In genomic region chr2:26449121-26450060, GRCm38 (mm10) we compare ENCODE assay signal across 8 mouse cellular contexts. TPM values are rescaled to one million over a fixed set of nuclear protein-coding genes. Genes with fewer than 3 reads are reported as not detected.
DNase-seq lines count a peak whose midpoint lies in the region; ATAC-seq and TF ChIP-seq lines count a peak whose summit lies in the region.

No protein-coding gene starts in this region.

- peak; percentile 91 for TF ChIP-seq CTCF in cortical plate, adult 2 months (IDR thresholded peaks at IDR 0.05; ENCODE audit: extremely low read depth, insufficient read depth, low read length)
- peak; percentile 30; the same call in 1 of the 2 replicates for TF ChIP-seq CTCF in thymus, adult 2 months (IDR thresholded peaks at IDR 0.05; ENCODE audit: borderline replicate concordance, control insufficient read depth, extremely low read depth, insufficient read depth, low read length, poor library complexity)

- H3K36me3 ChIP-seq in heart, embryonic 10.5 days: no peaks in the 10 kb centered on the region; the same call in 1 of the 2 replicates
- H3K36me3 ChIP-seq in hindbrain, embryonic 15.5 days: no peaks in the 10 kb centered on the region
- H3K36me3 ChIP-seq in neural tube, embryonic 13.5 days: no peaks in the 10 kb centered on the region
- H3K36me3 ChIP-seq in thymus, adult 2 months (ENCODE audit: control insufficient read depth, insufficient read depth, low read length): no peaks in the 10 kb centered on the region

- H3K4me3 ChIP-seq in heart, embryonic 10.5 days: no peak overlapping the region
- no peak overlapping the region for H3K4me3 ChIP-seq in cortical plate, adult 2 months (ENCODE audit: insufficient read depth, low read length)
- H3K4me3 ChIP-seq in hindbrain, embryonic 15.5 days: no peak overlapping the region
- H3K4me3 ChIP-seq in neural tube, embryonic 13.5 days: no peak overlapping the region
- no peak overlapping the region for H3K4me3 ChIP-seq in thymus, adult 2 months (ENCODE audit: control insufficient read depth, insufficient read depth, low read length)

- H3K9ac ChIP-seq in hindbrain, embryonic 15.5 days: no peak overlapping the region
- peak overlapping the region; percentile 46; the same call in 1 of the 2 replicates for H3K9ac ChIP-seq in neural tube, embryonic 13.5 days

- H3K9me3 ChIP-seq in heart, embryonic 10.5 days: no peaks in the 10 kb centered on the region
- no peaks in the 10 kb centered on the region for H3K9me3 ChIP-seq in hindbrain, embryonic 15.5 days
- H3K9me3 ChIP-seq in neural tube, embryonic 13.5 days: no peaks in the 10 kb centered on the region

- intact Hi-C loops in left cerebral cortex, postnatal 4 days (cut with DNase I): loop anchor here (5.0 kb wide), 2 partner anchors 113 to 188 kb away; no protein-coding TSS in a partner anchor

- 22% methylated on average over 5 of the region's 5 CpGs for WGBS in heart, embryonic 10.5 days
- WGBS in hindbrain, embryonic 15.5 days: 21% methylated on average over 5 of the region's 5 CpGs
- WGBS in neural tube, embryonic 13.5 days: 21% methylated on average over 5 of the region's 5 CpGs
- 23% methylated on average over 5 of the region's 5 CpGs for WGBS in thymus, adult 2 months

- peak; percentile 94 for DNase-seq in heart, adult 11 months
- no peak for DNase-seq in heart, embryonic 10.5 days (ENCODE audit: low spot score)
- peak; percentile 73 for DNase-seq in adipocyte (ENCODE audit: low spot score)
- peak; percentile 91 for DNase-seq in left cerebral cortex, postnatal 4 days
- peak; percentile 80 for DNase-seq in thymus, adult 2 months

- ATAC-seq in hindbrain, embryonic 15.5 days (ENCODE audit: low FRiP score, low read depth): no peak
- no peak for ATAC-seq in neural tube, embryonic 13.5 days (ENCODE audit: low read depth)

- no peaks in the 10 kb centered on the region for H3K27me3 ChIP-seq in heart, embryonic 10.5 days (ENCODE audit: insufficient read depth, poor library complexity, severe bottlenecking)
- no peaks in the 10 kb centered on the region for H3K27me3 ChIP-seq in hindbrain, embryonic 15.5 days
- H3K27me3 ChIP-seq in neural tube, embryonic 13.5 days: no peaks in the 10 kb centered on the region
- no peaks in the 10 kb centered on the region for H3K27me3 ChIP-seq in thymus, adult 2 months (ENCODE audit: control insufficient read depth, insufficient read depth, low read length)

- no peak overlapping the region for H3K27ac ChIP-seq in heart, embryonic 10.5 days
- no peak overlapping the region for H3K27ac ChIP-seq in cortical plate, adult 2 months (ENCODE audit: insufficient read depth, low read length)
- H3K27ac ChIP-seq in hindbrain, embryonic 15.5 days (replicated peaks): 0 out of 2 replicates have a peak overlapping the region, but pooled peaks have one; percentile 18
- no peak overlapping the region for H3K27ac ChIP-seq in neural tube, embryonic 13.5 days (replicated peaks)
- no peak overlapping the region for H3K27ac ChIP-seq in thymus, adult 2 months (ENCODE audit: control insufficient read depth, insufficient read depth, low read length)

- peaks cover 38% of the 10 kb centered on the region for H3K4me1 ChIP-seq in heart, embryonic 10.5 days
- H3K4me1 ChIP-seq in cortical plate, adult 2 months (ENCODE audit: control insufficient read depth, insufficient read depth, low read length): peaks cover 7% of the 10 kb centered on the region
- H3K4me1 ChIP-seq in hindbrain, embryonic 15.5 days (replicated peaks): peaks cover 34% of the 10 kb centered on the region
- peaks cover 40% of the 10 kb centered on the region for H3K4me1 ChIP-seq in neural tube, embryonic 13.5 days (replicated peaks)
- peaks cover 18% of the 10 kb centered on the region for H3K4me1 ChIP-seq in thymus, adult 2 months (replicated peaks; ENCODE audit: control insufficient read depth, insufficient read depth, low read length)

- no peak for TF ChIP-seq POLR2A in cortical plate, adult 2 months (IDR thresholded peaks at IDR 0.05; ENCODE audit: extremely low read depth, insufficient read depth, low read length)
- TF ChIP-seq POLR2A in thymus, adult 2 months (IDR thresholded peaks at IDR 0.05; ENCODE audit: control insufficient read depth, extremely low read depth, insufficient read depth, low read length, poor library complexity): no peak

- no peak overlapping the region for H3K4me2 ChIP-seq in hindbrain, embryonic 15.5 days
- H3K4me2 ChIP-seq in neural tube, embryonic 13.5 days: no peak overlapping the region

RNA-seq across cellular contexts. Expression of gene Sec16a, which starts 4.4 kb away (rescaled TPM):
- 24.7 and 26.4 TPM in 2 replicates for polyA plus RNA-seq in heart, embryonic 10.5 days (2016; fragmentation: Nextera tagmentation; extraction: Ambion mirVana)
- 30.6 and 32.2 TPM in 2 replicates for polyA plus RNA-seq in cortical plate, adult 2 months (2012; rRNA removed)
- 17.5 and 21.6 TPM in 2 replicates for polyA plus RNA-seq in hindbrain, embryonic 15.5 days (2015; fragmentation: Nextera tagmentation; extraction: Ambion mirVana)
- total RNA-seq in left cerebral cortex, postnatal 4 days (2021): 10 to 100 TPM; 52.3 to 52.6 TPM
- 18.4 and 20.7 TPM in 2 replicates for polyA plus RNA-seq in neural tube, embryonic 13.5 days (2015; fragmentation: Nextera tagmentation; extraction: Ambion mirVana)
- 129 and 147 TPM in 2 replicates for polyA plus RNA-seq in thymus, adult 2 months (2012; rRNA removed)

RNA-seq across cellular contexts. Expression of gene Inpp5e, which starts 40.4 kb away (rescaled TPM):
- 20.5 and 22.7 TPM in 2 replicates for polyA plus RNA-seq in heart, embryonic 10.5 days (2016; fragmentation: Nextera tagmentation; extraction: Ambion mirVana)
- polyA plus RNA-seq in cortical plate, adult 2 months (2012; rRNA removed): 28.7 and 32.6 TPM in 2 replicates
- polyA plus RNA-seq in hindbrain, embryonic 15.5 days (2015; fragmentation: Nextera tagmentation; extraction: Ambion mirVana): 25.9 and 26.1 TPM in 2 replicates
- 10 to 100 TPM; 22.5 to 27.1 TPM for total RNA-seq in left cerebral cortex, postnatal 4 days (2021)
- polyA plus RNA-seq in neural tube, embryonic 13.5 days (2015; fragmentation: Nextera tagmentation; extraction: Ambion mirVana): 24.6 and 25.5 TPM in 2 replicates
- polyA plus RNA-seq in thymus, adult 2 months (2012; rRNA removed): 46.3 and 47.4 TPM in 2 replicates
